Mouse (Mus musculus): ENCODE measurements around the gene Tacc2.
"Not testable (repeated sequence)": the region's sequence is repeated elsewhere in the genome, so short reads cannot be mapped to it uniquely, and the experiment has no call there.

The Tacc2 gene

DNA sequence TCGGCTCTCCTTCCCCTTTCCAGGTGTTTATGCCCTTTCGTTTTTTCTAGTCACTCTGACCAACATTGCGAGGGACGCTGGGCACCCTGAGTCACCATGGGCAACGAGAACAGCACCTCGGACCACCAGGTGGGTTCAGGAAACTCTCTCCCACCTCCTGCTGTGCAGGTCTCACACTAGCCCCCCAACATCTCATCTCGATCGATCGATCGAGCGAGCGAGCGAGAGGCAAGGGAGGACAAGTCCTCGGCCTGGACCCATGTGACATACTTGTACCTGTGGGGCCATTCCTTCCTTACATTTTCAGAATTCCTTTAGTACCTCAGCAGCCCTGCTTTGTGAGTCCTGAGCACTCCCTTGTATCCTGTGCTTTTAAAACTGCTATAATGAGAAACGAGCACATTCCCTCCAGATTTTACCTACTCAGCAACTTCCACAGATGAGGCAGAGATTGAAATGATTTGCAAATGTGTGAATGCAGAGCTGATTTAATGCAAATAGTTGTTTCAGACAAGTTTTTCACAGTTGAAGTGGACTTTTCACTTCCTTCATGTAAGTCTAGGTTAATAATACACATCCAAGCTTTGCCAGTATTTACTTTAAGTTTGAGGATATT lies at the start of gene Tacc2:
TSS of gene Tacc2 (plus strand) at position 51 of the 616 bp plus-strand sequence.
- no peak for DNase-seq (ENCODE audit: low spot score)

DNA sequence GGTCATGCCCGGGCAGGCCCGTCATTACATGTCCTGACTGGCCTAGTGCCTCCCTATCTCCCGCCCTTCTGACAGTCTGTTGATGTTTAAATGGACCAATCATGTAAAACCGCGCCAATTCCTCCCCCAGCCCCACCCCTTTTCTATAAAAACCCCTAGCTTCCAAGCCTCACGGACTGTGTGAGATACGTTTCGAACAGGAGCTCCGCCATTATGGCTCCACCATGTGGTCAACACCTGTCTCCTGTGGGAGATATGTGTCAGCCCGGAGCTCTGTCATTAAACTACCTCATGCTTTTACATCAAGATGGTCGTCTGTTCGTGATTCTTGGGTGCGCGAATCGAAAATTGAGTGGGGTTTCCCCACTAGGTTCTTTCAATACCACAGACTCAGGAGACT lies 46.1 kb upstream of the Tacc2 start:
- DNase-seq (ENCODE audit: low spot score): not testable (repeated sequence)

DNA sequence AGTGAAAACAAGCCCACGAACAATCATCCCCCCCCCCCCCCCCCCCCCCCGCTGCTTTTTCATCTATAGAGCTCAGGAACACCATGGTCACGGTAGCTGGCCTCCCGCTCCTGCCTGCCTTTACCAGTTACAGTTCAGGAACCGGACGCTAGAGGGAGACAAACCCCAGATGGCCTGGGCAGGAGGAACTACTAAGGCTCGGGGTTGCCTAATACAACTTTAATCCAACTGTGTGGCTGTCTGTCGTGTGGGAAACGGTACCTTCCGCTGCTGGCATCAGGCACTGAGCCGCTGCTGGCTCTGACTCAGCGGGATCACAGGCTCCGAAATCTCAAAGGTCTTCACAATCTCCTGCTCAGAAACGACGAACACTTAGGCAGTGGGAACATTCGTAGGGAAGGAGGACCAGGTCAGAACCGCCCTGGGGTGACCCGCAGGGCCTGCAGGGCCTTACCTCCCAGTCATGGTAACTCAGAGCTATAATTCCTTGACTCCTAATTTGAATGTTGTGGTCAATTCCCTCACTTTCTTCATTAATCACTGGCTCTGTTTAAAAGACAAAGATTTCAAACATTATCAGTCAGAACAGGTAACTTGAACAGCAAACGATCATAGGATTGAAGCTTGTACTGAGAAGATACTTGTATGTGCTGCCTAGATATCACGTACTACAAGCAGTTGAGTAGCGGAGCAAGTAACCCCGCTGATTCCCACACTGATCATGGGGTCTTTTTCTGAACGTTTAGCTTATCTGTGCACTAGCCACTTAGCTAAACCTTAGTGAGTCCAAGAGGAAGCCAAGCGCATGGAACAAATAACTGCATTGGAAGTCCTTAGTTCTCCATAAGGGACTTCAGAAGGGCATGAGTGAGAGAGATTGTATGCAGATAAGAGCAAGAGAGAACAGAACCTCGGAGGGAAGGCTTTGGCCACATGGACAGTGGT lies 43.6 kb upstream of the Tacc2 start:
- peak; percentile 81 for DNase-seq (ENCODE audit: low spot score)

DNA sequence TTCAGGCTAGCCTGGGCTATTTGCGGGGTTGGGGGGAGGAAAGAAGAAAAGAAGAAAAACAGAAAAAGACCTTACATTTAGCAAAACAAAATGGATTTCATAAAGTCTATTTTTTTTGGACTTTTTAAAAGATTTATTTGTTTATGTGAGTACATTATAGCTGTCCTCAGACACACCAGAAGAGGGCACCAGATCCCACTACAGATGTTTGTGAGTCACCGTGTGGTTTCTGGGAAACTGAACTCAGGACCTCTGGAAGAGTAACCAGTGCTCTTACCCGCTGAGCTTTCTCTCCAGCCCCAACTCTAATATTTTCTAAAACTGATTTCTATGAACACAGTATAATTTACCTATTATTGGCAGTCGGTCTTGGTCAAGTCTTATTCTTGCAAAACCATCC lies 42.1 kb upstream of the Tacc2 start:
- DNase-seq (ENCODE audit: low spot score): no peak

DNA sequence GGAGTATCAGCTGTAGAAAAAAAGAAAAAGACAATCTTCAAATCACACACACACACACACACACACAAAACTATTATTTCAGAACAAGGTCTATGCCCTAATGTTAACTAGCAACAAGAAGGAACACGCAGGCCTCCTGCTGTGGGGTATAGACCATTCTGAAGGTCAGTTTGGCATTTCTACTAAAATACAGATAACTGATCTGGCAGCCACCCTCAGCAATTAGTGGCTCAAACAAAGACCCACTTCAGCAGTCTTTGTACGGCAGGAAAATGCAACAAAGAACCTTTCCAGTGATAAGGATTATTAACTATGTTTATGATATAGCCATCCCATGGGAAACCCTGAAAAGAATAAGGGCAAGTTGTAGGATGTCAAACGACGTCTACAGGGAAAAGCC lies 40.2 kb upstream of the Tacc2 start:
- DNase-seq (ENCODE audit: low spot score): no peak

DNA sequence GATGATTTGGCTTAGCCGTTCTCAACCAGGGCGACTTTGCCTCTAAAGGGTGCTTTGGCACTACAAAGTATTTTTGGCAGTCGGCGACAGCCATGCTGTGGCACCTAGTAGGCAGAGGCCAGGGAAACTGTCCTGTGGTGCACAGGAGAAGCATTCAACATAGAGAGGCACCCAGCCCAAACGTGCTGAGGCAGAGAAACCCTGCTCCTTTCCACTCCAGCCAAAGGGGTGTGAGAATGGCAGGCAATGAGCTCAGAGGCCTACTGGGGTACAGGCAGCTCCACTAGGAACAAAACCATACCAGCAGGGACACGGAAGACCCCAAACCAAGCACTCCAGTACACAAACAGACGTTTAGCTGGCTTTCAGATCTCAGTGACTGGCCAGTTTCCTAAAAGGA lies 37.1 kb upstream of the Tacc2 start:
- DNase-seq (ENCODE audit: low spot score): no peak

DNA sequence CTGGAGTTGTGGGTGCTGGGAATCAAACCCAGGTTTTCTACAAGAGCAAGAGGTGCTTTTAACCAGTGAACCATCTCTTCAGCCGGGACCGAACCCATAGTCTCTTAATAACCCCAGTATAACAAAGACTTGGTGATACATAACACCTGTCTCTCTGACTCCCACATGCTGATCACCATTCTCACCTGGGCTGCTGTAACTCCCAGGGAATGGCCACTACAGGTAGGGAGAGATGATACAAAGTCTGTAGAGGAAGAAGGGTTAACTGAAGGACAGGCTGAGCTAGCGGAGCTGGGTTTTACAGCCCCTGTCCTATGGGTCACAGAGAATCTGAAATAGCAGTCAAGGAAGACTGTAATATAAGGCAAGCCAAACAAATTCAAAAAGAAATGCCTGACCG lies 34.1 kb upstream of the Tacc2 start:
- no peak for DNase-seq (ENCODE audit: low spot score)

DNA sequence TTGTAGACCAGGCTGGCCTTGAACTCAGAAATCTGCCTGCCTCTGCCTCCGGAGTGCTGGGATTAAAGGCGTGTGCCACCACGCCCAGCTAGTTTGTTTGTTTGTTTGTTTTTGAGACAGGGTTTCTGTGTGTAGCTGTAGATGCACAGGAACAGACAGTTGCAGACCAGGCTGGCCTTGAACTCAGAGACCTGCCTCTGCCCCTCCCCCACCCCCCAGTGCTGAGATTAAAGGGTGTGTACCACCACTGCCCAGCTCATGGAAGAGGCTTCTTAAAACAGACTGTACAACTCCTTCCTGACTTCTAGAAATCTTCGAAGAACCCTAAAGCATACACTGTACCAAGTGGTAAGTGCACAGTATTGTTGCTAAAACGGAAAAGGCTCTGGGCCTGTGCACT lies 31.8 kb upstream of the Tacc2 start:
- no peak for DNase-seq (ENCODE audit: low spot score)

DNA sequence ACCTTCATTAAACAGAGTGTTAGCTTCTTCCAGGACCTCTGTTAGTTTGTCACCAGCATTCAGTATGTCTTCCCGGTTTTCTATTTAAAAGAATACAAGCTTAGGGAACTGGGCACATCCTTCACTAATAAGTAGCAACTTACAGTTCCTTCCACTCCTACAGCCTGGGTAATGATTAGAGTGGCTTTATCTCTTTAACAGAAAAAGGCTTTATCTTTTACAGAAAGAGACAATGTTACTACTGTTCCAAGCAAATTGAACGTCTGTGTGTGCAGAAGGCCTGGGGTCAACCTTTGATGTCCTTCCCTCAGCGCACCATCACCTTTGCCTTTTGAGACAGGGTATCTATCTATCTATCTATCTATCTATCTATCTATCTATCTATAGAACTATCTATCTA lies 31.3 kb upstream of the Tacc2 start:
- no peak for DNase-seq (ENCODE audit: low spot score)

DNA sequence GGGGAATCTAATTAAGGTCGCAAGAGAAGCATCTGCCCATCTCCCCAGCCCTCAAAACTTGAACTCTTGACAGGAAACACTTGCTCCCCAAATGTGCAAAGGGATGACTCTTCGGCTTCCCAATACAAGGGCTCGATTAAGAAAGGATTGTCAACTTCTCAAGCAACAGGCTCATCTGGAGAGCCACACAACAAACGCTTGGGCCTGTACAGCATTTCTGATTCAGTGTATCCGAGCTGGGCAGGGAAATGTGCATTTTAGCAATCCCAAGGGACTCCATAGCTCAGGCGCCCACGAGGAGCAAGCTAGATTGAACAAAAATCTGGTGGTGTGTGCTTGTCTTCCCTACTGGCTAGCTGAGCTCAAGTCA lies 30.8 kb upstream of the Tacc2 start:
- DNase-seq (ENCODE audit: low spot score): no peak

DNA sequence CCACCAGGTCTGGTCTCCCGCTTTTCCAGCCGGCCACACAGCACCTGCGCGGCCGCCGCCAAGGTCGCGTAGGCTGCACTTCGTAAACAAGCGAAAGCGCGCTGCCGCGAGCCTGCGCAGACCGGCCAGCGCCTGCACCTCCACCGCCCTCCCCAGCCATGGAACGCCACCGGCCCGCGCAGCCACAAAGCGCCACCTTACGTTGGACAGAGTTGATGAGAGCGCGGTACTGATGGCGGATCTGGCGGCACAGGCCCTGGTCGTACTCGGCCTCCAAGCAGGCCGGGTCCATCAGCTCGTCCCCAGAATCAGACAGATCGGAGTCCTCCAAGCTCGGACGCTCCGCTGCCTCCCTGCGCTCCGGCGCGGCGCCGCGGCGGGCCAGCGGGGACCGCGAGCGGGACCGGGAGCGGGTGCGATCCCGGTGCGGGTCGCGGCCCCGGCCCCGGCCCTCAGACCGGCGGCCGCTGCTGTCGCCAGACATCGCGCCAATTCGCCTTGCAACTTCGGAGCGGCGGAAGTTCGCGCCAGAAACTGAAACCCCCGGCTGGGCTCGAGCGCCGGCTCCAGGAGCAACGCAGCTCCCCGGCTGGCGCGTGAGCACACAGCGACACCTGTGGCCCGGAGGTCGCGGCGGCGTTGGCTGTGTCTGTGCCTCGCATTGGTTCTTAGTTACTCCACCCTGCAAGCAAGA lies 30.3 kb upstream of the Tacc2 start:
- DNase-seq (ENCODE audit: low spot score): peak; percentile 86

DNA sequence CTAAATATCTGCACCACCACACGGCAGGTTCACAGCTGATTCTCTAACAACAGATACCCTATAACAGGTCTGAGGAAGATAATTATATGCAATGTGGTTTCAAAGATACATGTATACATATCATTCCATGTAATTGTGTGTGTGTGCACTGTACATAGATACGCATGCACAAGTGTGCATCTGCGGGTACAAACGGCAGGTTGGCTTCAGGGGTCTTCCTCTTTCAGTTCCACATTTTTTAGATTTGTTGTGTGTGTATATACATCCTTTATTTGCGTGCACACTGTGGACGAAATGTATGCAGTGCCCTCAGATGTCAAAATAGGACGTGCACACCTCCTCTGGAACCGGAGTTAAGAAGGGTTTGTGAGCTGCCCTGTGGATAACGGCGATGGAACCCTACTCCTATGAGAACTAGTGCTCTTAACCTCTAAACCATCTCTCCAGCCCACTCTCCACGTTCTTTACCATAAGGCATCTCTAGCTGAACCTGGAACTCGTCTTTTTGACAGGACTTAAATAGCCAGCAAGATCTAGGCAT lies 29.5 kb upstream of the Tacc2 start:
- DNase-seq (ENCODE audit: low spot score): no peak

DNA sequence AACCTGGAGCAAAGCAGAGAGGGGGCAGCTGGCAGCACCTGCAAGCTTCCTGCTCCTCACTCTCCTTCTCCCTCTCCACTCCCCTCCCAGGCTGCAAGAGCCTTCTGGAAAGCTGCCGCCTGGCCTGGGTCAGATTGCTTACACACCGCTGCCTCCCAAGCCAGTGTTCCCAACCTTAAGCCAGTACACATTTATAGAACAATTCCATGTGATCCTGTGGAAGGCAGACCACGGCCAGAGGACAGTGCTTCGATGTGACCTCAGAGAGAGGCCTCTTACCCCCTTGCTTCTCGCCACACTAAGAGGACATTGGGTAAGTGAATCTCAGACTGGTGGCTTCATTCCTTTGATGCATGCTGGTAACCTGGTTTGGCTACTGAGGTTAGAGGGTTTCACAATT lies 24.5 kb upstream of the Tacc2 start:
- DNase-seq (ENCODE audit: low spot score): no peak

DNA sequence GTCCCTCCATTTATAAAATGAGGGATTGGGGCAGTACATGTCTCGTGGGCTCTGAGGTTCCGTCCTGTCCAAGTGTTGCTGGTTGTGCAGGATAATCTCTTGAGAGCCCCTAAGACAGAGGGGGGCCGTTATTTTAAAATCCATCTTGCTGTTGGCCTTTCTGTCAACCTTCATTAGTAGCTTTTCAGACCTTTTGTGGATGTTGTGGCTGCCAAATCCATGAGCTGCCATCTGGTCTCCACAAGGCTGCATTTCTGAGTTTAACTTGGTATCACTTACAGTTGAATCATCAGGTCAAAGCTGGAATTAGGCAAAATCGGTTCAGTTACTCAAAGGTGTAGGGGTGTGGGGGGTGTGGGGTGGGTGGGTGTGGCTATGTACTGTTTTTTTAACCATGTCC lies 23.9 kb upstream of the Tacc2 start:
- DNase-seq (ENCODE audit: low spot score): no peak

DNA sequence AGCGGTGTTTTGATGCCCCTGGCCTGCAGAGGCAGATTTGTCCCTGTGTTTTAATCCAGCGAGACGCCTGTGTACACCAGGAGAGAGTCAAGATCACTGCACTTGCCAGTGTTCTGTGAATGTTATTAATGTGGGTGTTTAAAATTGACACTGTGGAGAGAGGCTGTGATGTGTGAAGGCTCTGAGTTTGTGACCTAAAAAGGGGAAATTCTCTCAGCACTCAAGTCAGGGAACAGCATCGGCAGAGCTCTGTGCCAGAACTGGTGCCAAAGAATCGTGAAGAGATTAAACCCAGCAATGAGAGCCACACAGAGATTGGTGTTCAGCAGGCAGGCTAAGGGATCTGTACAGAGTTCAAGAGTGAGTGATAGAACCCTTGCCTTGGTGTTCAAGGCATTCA lies 21.6 kb upstream of the Tacc2 start:
- DNase-seq (ENCODE audit: low spot score): no peak

DNA sequence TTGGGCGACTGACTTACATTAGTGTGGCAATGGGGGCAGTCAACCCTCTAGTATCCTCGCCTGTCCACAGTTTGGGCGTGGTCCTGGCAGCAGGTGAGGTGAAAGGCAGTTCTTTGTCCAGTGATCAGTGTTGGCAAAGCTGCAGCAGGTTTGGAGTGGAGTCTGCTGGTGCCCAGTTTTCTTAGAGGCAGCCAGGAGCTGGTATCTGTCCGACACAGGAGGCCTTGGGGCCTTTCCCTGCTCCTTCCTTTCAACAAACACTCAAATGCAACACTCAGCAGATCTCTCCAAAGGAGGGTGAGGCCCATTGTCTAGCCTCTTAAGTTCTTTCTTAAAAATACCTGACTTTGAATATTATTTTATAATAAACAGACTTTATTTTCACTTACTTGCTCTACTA lies 18.6 kb upstream of the Tacc2 start:
- no peak for DNase-seq (ENCODE audit: low spot score)

DNA sequence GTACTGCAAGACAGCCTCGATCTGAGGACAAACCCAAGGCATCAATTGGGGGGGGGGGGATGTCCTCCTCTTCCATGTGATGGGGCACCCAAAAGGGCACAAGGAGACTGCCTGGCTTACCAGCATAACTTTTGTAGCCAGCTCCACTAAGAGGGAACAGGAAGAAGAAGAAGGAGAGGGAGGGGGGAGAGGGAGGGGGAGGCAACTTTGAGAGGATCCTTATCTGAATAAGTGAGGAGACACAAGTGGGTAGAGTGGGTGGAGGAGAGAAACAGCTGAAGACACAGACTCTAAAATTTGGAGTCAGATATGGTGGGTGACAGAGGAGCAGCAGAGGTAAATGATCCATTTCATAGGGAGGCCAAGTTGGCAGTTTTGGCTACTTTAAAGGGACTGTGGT lies 16.3 kb upstream of the Tacc2 start:
- no peak for DNase-seq (ENCODE audit: low spot score)

DNA sequence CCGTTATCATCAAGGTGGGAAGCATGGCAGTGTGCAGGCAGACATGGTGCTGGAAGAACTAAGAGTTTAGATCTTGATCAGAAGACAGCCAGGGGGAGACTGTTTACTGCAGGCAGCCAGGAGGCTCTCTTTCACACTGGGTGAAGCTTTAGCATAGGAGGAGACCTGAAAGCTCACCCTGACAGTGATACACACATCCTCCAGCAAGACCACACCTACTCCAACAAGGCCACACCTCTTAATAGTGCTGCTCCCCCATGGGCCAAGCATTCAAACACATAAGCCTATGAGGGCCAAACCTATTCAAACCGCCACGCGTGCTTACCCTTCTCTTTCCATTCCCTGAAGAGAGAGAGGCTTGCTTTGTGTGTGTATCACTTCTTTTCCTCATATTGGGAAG lies 14.0 kb upstream of the Tacc2 start:
- no peak for DNase-seq (ENCODE audit: low spot score)

DNA sequence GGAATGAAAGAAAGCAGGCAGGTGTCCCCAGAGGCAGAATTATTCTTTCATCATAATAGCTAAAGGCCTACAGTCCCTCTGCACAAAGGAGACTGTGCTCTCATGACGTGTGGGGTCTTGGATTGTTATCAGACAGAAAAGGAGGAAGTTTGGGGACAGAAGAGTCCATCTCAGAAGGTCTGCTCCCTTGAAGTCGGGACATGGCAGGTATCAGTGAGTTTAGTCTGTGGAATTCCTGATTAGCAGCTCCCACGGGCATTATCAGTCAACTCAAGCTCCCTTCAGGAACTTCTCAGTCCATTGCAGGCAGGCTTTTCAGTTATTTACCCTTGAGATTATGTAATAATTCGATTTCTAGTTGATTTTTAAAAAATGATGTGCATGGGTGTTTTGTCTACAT lies 13.4 kb upstream of the Tacc2 start:
- no peak for DNase-seq (ENCODE audit: low spot score)

DNA sequence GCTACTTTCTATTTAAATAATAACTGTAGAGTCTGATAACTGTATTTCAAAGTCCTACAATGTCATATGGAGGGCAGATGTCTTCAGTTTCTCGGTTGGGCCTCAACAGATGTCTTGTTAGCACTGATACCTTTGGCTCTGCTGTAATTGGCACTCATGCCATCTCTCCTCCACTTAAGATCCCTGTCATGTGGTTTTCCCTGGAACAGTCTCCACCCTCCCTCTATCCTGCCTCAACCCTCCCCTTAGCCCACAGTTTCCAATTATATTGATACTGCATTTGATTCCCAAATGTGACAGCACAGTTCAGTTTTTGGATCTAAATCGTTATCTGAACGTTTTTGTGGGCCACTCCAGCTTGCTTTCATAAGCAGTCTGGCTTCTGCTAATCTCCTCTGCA lies 12.6 kb upstream of the Tacc2 start:
- DNase-seq (ENCODE audit: low spot score): no peak

DNA sequence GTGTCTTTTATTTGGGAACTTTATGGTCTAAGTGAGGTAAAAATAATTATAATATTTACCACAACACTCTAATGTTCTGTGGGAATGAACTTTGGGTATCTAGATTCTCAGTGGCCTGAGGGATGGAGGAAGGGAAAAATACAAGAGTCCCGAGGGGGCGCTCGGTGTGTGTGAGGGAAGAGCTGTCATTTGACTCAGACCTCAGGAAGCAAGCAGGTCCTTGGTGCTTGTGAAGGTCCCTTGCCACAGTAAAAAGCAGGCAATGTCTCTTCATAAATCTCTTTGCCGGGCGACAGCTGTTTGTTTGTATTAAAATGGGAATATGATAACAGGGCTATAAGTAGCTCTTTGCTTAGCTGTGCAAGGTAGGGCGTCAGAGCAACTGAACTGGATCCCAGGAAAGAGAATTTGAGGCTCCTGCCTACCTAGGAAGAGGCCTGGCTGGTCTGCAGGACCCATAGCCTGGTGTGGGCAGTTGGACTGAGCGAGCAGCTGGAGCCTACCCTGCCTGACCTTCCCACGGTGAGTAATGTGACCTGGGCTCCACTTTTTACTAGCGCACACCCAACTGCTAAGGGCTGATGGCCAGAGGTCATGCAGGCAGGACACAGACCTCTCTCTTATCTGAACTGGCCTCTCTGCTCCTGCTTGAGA lies 8.3 kb upstream of the Tacc2 start:
- no peak for DNase-seq (ENCODE audit: low spot score)

DNA sequence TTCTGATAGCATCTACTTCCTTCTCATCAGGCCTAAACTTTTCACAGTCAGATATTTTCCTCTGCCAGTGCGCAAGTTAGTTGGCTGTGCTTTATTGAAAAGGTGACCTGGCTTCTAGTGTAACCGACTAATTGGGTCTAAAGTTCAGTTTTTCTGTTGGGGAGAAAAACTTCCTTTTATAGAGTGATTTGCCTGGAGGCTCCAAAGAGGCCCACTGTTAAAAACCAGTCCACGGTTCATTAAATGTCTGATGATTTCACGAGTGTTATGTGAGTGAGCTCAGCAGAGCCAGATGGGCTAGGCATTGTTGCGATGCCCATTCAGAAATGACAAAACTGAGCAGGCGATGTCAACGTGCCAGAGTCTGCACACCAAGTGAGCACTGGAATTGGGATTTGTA lies 6.8 kb upstream of the Tacc2 start:
- no peak for DNase-seq (ENCODE audit: low spot score)
